Mouse (Mus musculus) midbrain, embryonic 16.5 days (tissue): ENCODE results near the gene Doxl2. TPM values are rescaled to one million over a fixed set of nuclear protein-coding genes. Genes with fewer than 3 reads are reported as not detected.
"Not testable (repeated sequence)": the region's sequence is repeated elsewhere in the genome, so short reads cannot be mapped to it uniquely, and the experiment has no call there.

Experiments
- ATAC-seq: fragments of 200-750 bp; cut with Nextera tagmentation; 2 replicates; pipeline ENCODE4 v1.8.0; 2017; ENCODE audit warnings: moderate TSS enrichment
- H3K27ac ChIP-seq: fragments of 300-500 bp; sonication (generic); 2 replicates; pipeline ENCODE4 v1.5.1; 2014; ENCODE audit warnings: mild to moderate bottlenecking, low read length, mixed read lengths
- H3K27me3 ChIP-seq: fragments of 300-500 bp; sonication (generic); 2 replicates; pipeline ENCODE4 v1.6.1; 2014; ENCODE audit warnings: low read depth, low read length, mixed read lengths; ENCODE audit not compliant: control insufficient read depth, insufficient read depth
- H3K36me3 ChIP-seq: fragments of 300-500 bp; sonication (generic); 2 replicates; pipeline ENCODE4 v1.6.1; 2014; ENCODE audit warnings: mild to moderate bottlenecking, low read length, moderate library complexity, mixed read lengths; ENCODE audit not compliant: control insufficient read depth, insufficient read depth
- H3K4me1 ChIP-seq: fragments of 300-500 bp; sonication (generic); 2 replicates; pipeline ENCODE4 v1.6.1; 2014; ENCODE audit warnings: mild to moderate bottlenecking, low read length, mixed read lengths; ENCODE audit not compliant: control insufficient read depth, insufficient read depth
- H3K4me2 ChIP-seq: fragments of 300-500 bp; sonication (generic); 2 replicates; pipeline ENCODE4 v1.6.1; 2014; ENCODE audit warnings: mild to moderate bottlenecking, low read length, mixed read lengths
- H3K4me3 ChIP-seq: fragments of 300-500 bp; sonication (generic); 2 replicates; pipeline ENCODE4 v1.5.1; 2014; ENCODE audit warnings: low read depth, mild to moderate bottlenecking, low read length, moderate library complexity, mixed read lengths
- H3K9ac ChIP-seq: fragments of 300-500 bp; sonication (generic); 2 replicates; pipeline ENCODE4 v1.6.1; 2014; ENCODE audit warnings: low read depth, low read length, mixed read lengths
- H3K9me3 ChIP-seq: fragments of 300-500 bp; sonication (generic); replicated peaks from 2 replicates; pipeline ENCODE4 v1.6.1; 2014; ENCODE audit warnings: mild to moderate bottlenecking, low read length, mixed read lengths; ENCODE audit not compliant: control insufficient read depth, poor library complexity, severe bottlenecking
- WGBS: fragments of 180-500 bp; shearing (Covaris S2); extraction: QIAGEN DNeasy Blood & Tissue Kit; methylation state at CpG from one replicate; pipeline ENCODE4 v1.1.7; 2014; 5-methylcytosine and 5-hydroxymethylcytosine counted together
- polyA plus RNA-seq: library from polyadenylated mRNA; unstranded; fragments of >200 nt; fragmentation: Nextera tagmentation; extraction: Ambion mirVana; gene quantifications from 2 replicates; pipeline ENCODE4 v1.2.1, GENCODE M21; 2015

Doxl2 gene
- polyA plus RNA-seq, 1 experiment from 2014 or later = not detected

DNA sequence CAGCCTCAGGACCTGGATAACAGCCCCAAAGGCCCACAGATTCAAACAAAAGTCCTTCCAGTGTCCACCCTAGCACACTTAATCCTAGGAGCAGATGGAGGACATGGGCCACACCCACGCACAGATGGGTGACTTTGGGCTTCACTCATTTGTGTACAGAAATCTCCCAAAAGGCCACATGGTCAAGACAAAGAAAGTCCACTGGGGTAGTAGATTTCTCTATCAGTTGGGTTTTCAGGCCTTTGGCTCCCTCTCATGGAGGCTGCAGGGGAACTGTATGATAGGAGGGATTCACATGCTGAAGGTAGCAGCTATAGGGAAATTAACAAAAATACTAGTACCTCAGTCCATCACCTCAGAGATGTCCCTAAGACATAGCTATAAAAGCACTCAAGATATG is 16.7 kb upstream of the Doxl2 start:
- ATAC-seq = 0 out of 2 replicates have a peak, but pooled peaks have one; percentile 14

DNA sequence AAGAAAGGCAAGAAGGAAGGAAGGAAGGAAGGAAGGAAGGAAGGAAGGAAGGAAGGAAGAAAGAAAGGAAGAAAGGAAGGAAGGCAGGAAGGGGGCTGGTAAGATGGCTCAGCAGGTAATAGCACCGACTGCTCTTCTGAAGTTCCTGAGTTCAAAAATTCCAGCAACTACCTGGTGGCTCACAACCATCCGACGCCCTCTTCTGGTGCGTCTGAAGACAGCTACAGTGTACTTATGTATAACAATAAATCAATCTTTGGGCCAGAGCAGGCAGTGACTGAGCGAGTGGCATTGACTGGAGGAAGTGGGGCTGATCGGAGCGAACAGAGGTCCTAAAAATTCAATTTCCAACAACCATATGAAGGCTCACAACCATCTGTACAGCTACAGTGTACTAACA is 15.6 kb upstream of the Doxl2 start:
- not testable (repeated sequence) for ATAC-seq, H3K27ac ChIP-seq, H3K9ac ChIP-seq, H3K9me3 ChIP-seq, H3K4me1 ChIP-seq, H3K4me3 ChIP-seq, H3K36me3 ChIP-seq, H3K27me3 ChIP-seq, H3K4me2 ChIP-seq
- WGBS = 27% methylated on average over 7 of the region's 7 CpGs

More for the DNA sequence above, 16.7 kb upstream of the Doxl2 start:
- Histone ChIP-seq H3K4me1 (no peaks in the 10 kb centered on the region), H3K27me3 (no peaks in the 10 kb centered on the region), H3K4me3 (no peak overlapping the region), H3K27ac (no peak overlapping the region), H3K36me3 (no peaks in the 10 kb centered on the region), H3K9ac (no peak overlapping the region), H3K9me3 (no peaks in the 10 kb centered on the region), H3K4me2 (no peak overlapping the region)
- 35% methylated on average over 1 of the region's 1 CpGs for WGBS

DNA sequence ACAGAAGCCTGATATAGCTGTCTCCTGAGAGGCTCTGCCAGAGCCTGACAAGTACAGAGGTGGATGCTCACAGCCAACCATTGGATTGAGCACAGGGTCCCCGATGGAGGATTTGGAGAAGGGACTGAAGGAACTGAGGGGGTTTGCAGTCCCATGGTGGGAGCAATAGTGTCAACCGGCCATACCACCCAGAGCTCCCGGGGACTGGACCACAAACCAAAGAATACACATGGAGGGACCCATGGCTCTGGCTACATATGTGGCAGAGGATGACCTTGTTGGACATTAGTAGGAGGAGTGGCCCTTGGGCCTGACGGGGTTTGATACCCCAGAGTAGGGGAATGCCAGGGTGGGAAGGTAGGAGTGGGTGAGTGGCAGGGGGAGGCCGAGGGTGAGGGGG is 8.1 kb upstream of the Doxl2 start:
- not testable (repeated sequence) for H3K27ac ChIP-seq, H3K36me3 ChIP-seq, H3K4me1 ChIP-seq, H3K9me3 ChIP-seq, H3K4me3 ChIP-seq, H3K27me3 ChIP-seq, ATAC-seq, H3K4me2 ChIP-seq, H3K9ac ChIP-seq
- WGBS = 90% methylated on average over 5 of the region's 5 CpGs

DNA sequence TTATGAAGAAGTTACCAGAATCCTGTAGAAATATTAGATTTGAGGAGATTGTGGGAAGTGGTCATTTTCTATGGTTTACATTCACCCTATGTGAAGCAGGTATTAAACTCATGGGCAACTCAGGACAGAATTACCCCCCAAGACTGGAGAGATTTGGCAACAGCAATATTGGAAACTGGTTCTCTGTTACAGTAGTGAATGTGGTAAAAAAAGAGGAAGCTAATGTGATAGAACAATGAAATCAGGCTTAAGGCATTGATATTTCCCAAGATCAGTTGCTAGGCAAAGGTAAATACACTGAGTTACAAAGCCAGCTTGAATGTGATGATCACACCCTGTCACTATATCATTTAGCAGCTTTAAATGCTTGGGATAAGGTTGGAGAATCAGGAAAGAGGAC is 6.9 kb upstream of the Doxl2 start:
- Histone ChIP-seq H3K27me3 (no peaks in the 10 kb centered on the region), H3K4me2 (no peak overlapping the region), H3K27ac (no peak overlapping the region), H3K4me1 (no peaks in the 10 kb centered on the region), H3K36me3 (no peaks in the 10 kb centered on the region), H3K4me3 (no peak overlapping the region), H3K9ac (no peak overlapping the region), H3K9me3 (no peaks in the 10 kb centered on the region)
- ATAC-seq = no peak

DNA sequence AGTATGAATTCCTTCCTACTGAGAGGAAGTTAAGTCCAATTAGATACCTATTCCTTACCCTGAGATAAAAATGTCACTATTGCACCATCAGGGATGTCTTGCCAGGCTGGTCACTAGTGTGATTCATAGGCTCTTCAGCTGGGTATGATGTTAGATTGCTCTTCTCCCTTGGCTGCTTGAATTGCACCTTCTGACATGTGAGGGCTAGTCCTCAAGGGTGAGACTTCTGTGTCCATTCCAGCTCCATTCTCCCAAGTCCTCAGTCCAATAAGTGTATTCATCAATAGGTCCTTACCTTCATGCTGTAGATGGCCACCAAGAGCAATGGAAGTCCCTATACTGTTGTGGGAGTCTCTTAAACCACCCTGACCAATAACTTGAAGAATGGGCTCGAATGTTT is 4.9 kb downstream of the Doxl2 start:
- ATAC-seq = no peak
- no peaks in the 10 kb centered on the region for H3K9me3 ChIP-seq
- H3K4me3 ChIP-seq = no peak overlapping the region
- WGBS = 64% methylated on average over 1 of the region's 1 CpGs
- H3K36me3 ChIP-seq = no peaks in the 10 kb centered on the region
- no peak overlapping the region for H3K9ac ChIP-seq
- no peaks in the 10 kb centered on the region for H3K4me1 ChIP-seq
- no peaks in the 10 kb centered on the region for H3K27me3 ChIP-seq
- no peak overlapping the region for H3K4me2 ChIP-seq
- H3K27ac ChIP-seq = no peak overlapping the region

DNA sequence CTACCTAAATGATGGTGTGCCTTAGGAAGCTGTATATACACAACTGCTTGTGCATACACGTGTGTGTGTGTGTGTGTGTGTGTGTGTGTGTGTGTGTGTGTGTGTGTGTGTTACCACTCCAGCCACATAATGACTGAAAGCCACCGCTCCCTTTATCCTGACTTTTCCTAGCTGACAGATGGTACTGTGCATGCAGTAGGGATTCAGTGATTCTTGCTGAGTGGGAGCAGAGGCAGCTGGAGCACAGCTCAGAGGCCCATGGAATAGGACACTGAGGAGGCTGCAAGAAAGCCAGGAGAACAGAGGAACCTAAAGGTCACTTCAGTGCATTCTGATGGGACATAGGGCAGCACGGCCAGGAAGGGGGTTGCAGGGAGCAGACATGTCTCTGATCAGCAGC is 7.5 kb downstream of the Doxl2 start:
- WGBS = 70% methylated on average over 3 of the region's 3 CpGs
- no peak for ATAC-seq
- no peak overlapping the region for H3K4me3 ChIP-seq
- H3K4me1 ChIP-seq = no peaks in the 10 kb centered on the region
- no peaks in the 10 kb centered on the region for H3K9me3 ChIP-seq
- H3K4me2 ChIP-seq = no peak overlapping the region
- no peaks in the 10 kb centered on the region for H3K27me3 ChIP-seq
- no peak overlapping the region for H3K27ac ChIP-seq
- H3K9ac ChIP-seq = no peak overlapping the region
- no peaks in the 10 kb centered on the region for H3K36me3 ChIP-seq

DNA sequence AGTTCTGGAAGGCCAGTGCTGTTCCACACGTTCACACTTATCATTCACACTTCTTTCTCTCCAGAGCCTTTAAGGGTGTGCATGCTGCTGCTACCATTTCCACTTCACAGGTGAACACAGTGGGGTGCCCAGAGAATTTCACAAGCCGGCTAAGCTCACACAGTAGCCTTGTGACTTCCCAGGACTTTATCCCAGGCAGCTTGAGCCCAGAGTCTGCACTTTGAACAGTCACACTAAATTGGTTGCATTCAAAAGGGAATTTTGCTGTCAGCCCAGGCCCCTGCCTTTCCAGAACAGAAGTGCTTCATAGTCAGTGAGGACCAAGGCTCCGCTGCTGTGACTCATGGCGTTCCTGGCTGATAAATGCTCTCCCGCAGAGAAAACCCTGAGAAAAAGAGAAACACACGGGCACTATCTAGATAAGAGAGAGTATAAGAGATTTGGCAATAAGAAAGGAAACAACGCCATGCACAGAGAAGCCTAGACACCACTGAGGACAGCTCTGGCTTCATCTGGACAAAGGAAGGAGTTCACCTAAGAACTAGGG is 11.8 kb downstream of the Doxl2 start, which contains the start of gene Svs1:
TSS of gene Svs1 (plus strand) at position 418 of the 547 bp plus-strand sequence.
- ATAC-seq = no peak
- H3K27ac ChIP-seq = no peak within 1 kb of the TSS
- no peaks in the 10 kb centered on the region for H3K27me3 ChIP-seq
- no peaks in the 10 kb centered on the region for H3K4me1 ChIP-seq
- H3K9ac ChIP-seq = no peak within 1 kb of the TSS
- no peak within 1 kb of the TSS for H3K4me3 ChIP-seq
- WGBS = 55% methylated on average over 7 of the region's 7 CpGs
- H3K9me3 ChIP-seq = no peaks in the 10 kb centered on the region
- H3K4me2 ChIP-seq = no peak within 1 kb of the TSS
- H3K36me3 ChIP-seq = no peaks in the 10 kb centered on the region

DNA sequence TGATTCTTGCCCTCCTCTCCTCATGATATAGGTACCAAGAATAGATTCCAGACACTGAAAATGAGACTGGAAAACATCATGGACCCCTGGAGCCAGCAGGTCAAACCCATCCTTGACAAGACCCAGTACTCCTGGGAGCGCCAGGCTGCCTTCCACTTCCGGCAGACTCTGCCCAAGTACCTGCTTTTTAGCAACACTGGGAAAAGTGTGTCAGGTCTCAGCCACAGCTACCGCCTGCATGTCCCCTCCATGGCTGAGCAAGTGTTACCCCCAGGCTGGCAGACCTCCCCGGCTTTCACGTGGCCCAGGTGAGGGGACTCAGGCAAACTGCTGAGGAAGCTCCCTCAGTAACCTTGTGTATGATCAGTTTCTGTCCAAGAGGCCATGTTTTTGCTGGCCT is 15.2 kb downstream of the Doxl2 start:
- Histone ChIP-seq H3K9ac (no peak overlapping the region), H3K9me3 (no peaks in the 10 kb centered on the region), H3K4me1 (no peaks in the 10 kb centered on the region), H3K27me3 (no peaks in the 10 kb centered on the region), H3K36me3 (no peaks in the 10 kb centered on the region), H3K4me2 (no peak overlapping the region), H3K4me3 (no peak overlapping the region), H3K27ac (no peak overlapping the region)
- WGBS = 91% methylated on average over 5 of the region's 5 CpGs
- no peak for ATAC-seq

DNA sequence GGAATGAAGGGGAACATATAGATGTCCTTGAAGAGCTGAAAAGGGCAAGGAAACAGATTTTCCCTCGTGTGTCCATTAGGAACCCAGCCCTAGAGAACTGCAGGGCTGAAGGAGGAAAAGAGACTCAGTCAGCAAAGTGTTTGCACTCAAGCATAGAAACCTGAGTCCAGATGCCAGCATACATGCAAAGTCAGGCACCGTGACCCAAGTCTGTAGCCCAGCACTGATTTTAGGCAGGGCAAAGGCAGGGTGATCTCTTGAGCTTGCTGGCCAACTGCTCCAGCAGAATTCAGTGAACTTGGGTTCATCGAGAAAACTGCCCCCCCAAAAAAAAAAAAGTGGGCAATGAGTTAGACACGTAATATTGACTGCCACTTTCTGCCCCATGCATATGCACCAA is 17.2 kb downstream of the Doxl2 start:
- Histone ChIP-seq H3K27ac (no peak overlapping the region), H3K4me3 (no peak overlapping the region), H3K27me3 (no peaks in the 10 kb centered on the region), H3K36me3 (no peaks in the 10 kb centered on the region), H3K4me1 (no peaks in the 10 kb centered on the region), H3K9ac (no peak overlapping the region), H3K9me3 (no peaks in the 10 kb centered on the region), H3K4me2 (no peak overlapping the region)
- 82% methylated on average over 4 of the region's 4 CpGs for WGBS
- no peak for ATAC-seq
